Mouse (Mus musculus) lung, postnatal 10 days (tissue): ENCODE data around the gene Pbx4.

Experiments used
- DNase-seq: peaks from one replicate; pipeline ENCODE4 v3.0.0; 2021

Pbx4 gene

GRCm38 (mm10) chr8:69832298-69832853, at the start of gene Pbx4:
TSS of gene Pbx4 (plus strand) at chr8:69832491.
- peak; percentile 90 for DNase-seq

- DNase-seq: peak; percentile 0
Observed at GRCm38 (mm10) chr8:69789105-69789504, 43.2 kb upstream of the Pbx4 start.

GRCm38 (mm10) chr8:69789731-69790130, 42.6 kb upstream of the Pbx4 start:
- DNase-seq: peak; percentile 0

DNA sequence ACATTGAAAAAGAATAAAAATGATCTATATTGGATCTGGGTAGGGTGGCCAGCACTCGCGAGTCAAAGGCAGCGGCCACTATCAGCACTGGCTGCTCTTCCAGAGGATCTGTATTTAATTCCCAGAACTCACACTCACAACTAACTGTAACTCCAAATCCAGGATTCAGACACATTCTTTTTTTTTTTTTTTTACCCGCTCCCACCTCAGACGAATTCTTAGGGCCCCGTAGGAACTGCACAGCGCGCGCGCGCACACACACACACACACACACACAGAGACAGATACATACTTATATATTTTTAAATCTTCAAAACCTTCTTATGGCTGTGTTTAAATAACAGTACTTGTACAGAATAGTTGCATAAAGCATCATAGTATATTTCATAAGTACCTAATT, 41.9 kb upstream of the Pbx4 start:
- DNase-seq: peak; percentile 2

- peak; percentile 92 for DNase-seq
Observed at GRCm38 (mm10) chr8:69790773-69791367, 41.4 kb upstream of the Pbx4 start, which contains the start of the genes Atp13a1 and Zfp866. TSS of gene Atp13a1 (plus strand) at chr8:69791163. TSS of gene Zfp866 (minus strand) at chr8:69791178.

DNA sequence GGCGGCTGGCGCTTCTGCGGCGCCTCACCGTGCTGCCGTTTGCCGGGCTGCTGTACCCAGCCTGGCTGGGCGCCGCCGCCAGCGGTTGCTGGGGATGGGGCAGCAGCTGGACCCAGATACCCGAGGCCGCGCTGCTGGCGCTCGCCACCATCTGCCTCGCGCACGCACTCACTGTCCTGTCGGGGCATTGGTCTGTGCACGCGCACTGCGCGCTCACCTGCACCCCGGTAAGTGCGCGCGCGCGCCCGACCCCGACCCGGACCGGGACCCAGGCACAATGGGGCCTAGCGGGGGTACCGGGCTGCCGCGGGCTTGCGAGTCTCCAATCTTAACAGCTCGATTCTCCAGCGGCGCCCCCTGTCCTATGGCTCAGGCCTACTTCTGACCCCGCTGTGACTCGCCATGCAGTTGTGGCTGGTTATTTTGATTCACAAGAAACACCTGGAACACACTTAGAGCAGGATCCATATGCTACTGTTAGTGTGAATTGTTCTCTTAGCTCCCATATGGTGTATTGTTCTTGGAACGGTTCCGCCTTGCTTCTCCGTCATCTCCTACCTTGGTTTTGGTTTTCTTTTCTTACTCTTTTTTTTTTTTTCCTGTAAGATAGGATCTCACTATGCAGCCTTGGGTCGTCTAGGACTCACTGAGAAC, 40.7 kb upstream of the Pbx4 start:
- peak; percentile 21 for DNase-seq

- DNase-seq: no peak
Observed at GRCm38 (mm10) chr8:69793666-69794065, 38.6 kb upstream of the Pbx4 start.

DNA sequence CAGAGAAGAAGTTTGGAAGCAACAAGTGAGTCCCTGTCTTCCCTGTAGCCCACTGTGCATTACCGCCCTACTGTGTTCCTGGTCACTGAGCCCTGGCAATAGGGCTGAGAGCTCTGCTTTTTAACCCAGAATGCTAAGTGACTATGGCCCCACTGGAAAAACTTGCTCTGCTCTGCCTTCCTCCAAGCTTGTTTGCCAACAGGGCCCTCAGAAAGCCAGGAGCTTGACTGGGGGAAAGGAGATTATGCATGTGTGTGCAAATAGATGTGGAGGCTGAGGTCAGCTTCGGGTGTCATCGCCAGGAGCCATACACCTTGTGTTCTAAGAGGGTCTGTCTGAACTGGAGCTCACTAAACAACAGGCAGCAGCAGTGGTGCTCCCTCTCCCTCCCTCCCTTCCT, 38.2 kb upstream of the Pbx4 start:
- no peak for DNase-seq

- no peak for DNase-seq
Observed at GRCm38 (mm10) chr8:69794901-69795300, 37.4 kb upstream of the Pbx4 start.

DNA sequence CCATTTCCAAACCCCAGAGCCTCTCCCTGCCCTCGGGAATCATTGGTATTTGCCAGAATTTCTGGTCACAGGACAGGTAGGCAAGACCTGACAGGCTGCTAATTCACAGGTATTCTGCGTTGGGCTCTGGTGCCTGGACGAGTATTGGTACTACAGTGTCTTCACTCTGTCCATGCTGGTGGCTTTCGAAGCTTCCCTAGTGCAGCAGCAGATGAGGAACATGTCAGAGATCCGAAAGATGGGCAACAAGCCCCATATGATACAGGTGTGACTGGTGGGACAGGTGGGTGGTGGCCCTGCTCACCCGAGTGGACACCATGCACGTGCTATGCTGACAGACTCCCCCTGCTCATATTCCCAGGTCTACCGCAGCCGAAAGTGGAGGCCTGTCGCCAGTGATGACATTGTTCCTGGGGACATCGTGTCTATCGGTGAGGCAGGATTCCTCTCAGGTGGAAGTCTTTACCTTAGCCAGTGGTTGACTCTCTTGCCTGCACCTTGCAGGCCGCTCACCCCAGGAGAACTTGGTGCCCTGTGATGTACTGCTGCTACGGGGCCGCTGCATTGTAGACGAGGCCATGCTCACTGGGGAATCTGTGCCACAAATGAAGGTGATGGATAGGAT, 35.5 kb upstream of the Pbx4 start:
- no peak for DNase-seq

GRCm38 (mm10) chr8:69797661-69798060, 34.6 kb upstream of the Pbx4 start:
- no peak for DNase-seq

DNA sequence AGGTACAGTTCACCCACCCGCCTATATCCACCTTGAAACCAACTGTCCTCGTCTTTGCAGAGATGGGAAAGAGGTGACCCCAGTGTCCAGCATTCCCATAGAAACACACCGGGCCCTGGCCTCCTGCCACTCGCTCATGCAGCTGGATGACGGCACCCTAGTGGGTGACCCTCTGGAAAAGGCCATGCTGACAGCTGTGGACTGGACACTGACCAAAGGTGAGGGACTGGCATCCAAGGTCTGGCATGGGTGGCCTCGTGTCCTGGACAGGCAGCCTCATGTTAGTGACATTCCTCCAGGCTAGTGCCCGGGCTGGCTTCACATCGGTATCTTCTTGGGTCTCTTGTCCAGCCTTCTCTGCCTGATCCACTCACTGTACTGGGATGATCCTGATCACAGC, 33.0 kb upstream of the Pbx4 start:
- no peak for DNase-seq

DNA sequence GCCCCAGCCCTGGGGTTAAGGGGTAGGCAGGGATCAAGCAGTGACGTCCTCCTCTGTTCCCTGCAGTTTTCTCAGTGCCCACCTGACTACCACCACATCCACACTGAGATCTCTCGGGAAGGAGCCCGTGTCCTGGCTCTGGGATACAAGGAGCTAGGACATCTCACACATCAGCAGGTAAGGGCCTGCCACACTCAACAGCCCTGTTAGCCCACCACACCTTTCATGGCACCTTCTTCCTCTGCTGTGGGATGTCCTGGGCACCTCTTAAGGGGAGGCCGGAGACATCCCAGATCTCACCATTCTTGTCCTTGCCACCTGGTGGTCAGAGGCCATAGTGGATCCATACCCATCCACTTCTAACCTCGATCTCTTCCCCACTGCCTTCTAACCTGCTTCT, 32.3 kb upstream of the Pbx4 start:
- no peak for DNase-seq

GRCm38 (mm10) chr8:69801796-69802195, 30.5 kb upstream of the Pbx4 start:
- no peak for DNase-seq

DNA sequence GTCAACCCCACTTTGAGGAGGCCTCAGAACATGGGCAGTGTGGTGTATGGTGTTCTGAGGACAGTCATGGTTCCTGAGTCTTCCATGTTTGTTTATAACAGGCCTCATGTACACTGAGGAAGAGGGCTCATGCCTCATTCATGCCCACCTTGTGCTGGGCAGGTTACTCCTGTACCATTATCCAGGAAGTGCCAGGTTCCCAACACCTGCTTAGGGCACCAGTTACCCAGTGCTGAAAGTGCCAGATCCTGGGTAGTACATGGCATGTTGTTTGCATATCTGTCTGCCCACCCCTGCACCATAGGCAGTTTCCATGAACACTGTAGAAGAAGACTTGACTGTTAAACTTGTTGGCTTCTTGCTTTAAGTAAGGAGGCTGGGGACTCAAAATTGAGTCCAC, 30.1 kb upstream of the Pbx4 start:
- DNase-seq: no peak

DNA sequence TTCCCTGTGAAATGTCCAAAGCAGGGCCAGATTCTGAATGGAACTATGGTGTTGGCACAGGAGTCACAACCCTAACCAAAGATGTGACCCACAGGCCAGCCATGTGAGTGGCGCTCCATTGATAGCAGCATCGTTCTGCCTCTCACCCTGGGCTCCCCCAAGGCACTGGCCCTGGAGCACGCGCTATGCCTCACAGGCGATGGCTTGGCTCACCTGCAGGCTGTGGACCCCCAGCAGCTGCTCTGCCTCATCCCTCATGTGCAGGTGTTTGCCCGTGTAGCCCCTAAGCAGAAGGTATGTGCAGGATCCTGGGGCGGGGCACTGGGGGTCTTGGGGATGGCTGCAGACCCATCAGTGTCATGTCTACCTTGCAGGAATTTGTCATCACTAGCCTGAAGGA, 28.9 kb upstream of the Pbx4 start:
- DNase-seq: no peak

- no peak for DNase-seq
Observed at GRCm38 (mm10) chr8:69804537-69804936, 27.8 kb upstream of the Pbx4 start.

DNA sequence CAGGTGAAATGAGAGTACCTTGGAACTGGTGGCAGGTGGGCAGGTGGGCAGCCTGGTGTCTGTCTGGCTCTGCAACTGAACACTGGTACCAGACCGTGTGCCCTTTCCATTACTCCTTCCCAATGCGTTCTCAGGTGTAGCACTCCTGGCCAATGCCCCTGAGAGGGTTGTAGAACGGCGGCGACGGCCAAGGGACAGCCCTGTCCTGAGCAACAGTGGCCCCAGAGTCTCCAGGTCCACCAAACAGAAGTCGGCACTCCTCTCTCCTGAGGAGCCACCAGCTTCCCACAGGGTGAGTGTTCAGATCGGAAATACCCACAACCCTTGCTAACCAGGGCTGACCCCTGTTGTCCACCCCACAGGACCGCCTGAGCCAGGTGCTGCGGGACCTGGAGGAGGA, 27.2 kb upstream of the Pbx4 start:
- DNase-seq: no peak

GRCm38 (mm10) chr8:69805491-69805890, 26.8 kb upstream of the Pbx4 start:
- DNase-seq: no peak

DNA sequence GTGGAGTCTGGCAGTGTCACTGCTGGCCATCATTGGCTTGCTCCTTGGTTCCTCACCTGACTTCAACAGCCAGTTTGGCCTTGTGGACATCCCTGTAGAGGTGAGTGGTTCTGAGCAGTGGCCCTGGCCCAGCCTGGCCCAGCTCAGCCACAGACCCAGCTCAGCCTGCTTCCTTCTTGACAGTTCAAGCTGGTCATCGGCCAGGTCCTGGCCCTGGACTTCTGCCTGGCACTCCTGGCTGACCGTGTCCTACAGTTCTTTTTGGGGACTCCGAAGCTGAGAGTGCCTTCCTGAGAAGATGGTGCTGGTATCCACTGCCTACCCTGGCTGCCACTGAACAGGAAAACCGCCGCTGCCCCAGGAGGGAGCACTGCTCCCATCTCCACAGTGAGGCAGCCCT, 25.1 kb upstream of the Pbx4 start:
- DNase-seq: no peak

GRCm38 (mm10) chr8:69808094-69808863, 24.0 kb upstream of the Pbx4 start, which contains the start of gene Gmip:
TSS of gene Gmip (plus strand) at chr8:69808679.
- DNase-seq: peak; percentile 89

DNA sequence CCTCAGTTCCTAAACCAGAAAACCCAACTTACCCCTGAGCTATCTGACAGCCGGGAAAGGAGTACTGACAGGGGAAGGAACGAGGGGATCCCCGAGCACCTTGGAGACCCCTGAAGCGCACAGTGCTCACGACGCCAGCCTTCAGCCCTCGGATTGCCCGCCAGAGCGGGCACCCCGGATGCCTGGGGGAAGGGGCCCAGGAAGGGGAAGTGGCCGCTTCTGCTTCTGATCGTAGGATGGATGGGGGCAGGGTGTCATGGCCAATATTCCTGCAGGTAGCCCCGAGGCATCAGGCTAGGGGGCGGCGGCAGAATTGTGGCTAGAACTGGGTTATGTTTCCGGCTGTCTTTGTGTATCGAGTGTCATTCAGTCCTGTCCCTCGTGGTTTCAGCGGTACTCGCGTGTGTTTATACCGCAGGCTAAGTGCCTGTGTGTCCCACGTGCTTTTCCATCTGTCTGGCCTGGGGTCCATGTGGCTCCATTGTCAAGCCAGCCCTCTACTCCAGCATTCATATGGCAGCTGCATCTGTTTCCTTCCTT, 23.4 kb upstream of the Pbx4 start:
- DNase-seq: peak; percentile 35

- no peak for DNase-seq
Observed at GRCm38 (mm10) chr8:69809820-69810219, 22.5 kb upstream of the Pbx4 start.
